Mouse (Mus musculus): ENCODE data around the gene Gm17067. TPM values are rescaled to one million over a fixed set of nuclear protein-coding genes. Genes with fewer than 3 reads are reported as not detected.
A peak's percentile ranks its signal among the peaks of the same experiment; 100 is the strongest.
"Not testable (repeated sequence)": the region's sequence is repeated elsewhere in the genome, so short reads cannot be mapped to it uniquely, and the experiment has no call there.

Gm17067 gene
- total RNA-seq (2021) = under 1 TPM in 1 of 2 experiments, not detected in 1; 0.20 TPM
- long read RNA-seq, experiment 1 = 0 reads
- long read RNA-seq, experiment 2 = 0 reads

GRCm38 (mm10) chr7:42726917-42727316, at the start of gene Gm17067:
Gm17067 (minus strand) TSS chr7:42727017.
- DNase-seq = not testable (repeated sequence)

GRCm38 (mm10) chr7:42749836-42750235, 23.0 kb upstream of the Gm17067 start:
- no peak for DNase-seq

GRCm38 (mm10) chr7:42738536-42739210, 11.9 kb upstream of the Gm17067 start:
- no peak for DNase-seq

GRCm38 (mm10) chr7:42693251-42693650, 33.6 kb downstream of the Gm17067 start:
- peak in 1 of 2 experiments; percentile 3 for DNase-seq

- DNase-seq = peak; percentile 88
These were observed 34.3 kb downstream of the Gm17067 start, which contains the start of gene Zfp975 for GRCm38 (mm10) chr7:42692362-42693158. Zfp975 (minus strand) TSS chr7:42692742.

GRCm38 (mm10) chr7:42680081-42680480, 46.7 kb downstream of the Gm17067 start:
- not testable (repeated sequence) for DNase-seq

GRCm38 (mm10) chr7:42679646-42680045, 47.2 kb downstream of the Gm17067 start:
- not testable (repeated sequence) for DNase-seq

GRCm38 (mm10) chr7:42660140-42660539, 66.7 kb downstream of the Gm17067 start:
- DNase-seq = peak in 1 of 2 experiments; percentile 12

Other genes with a start within 250 kb of the Gm17067 start
- 10 to 100 TPM; 10.9 to 13.1 TPM for gene Zfp141, start 221.3 kb downstream of the Gm17067 start, total RNA-seq (2021)
- not detected for gene Gm21028, start 148.4 kb downstream of the Gm17067 start, total RNA-seq (2021)
- gene Zfp977, start 134.5 kb downstream of the Gm17067 start, total RNA-seq (2021) = under 1 TPM; 0.70 to 0.95 TPM
- gene Zfp976, start 84.4 kb downstream of the Gm17067 start, total RNA-seq (2021) = 1 to 10 TPM; 3.8 to 4.9 TPM
- gene Zfp975, start 34.3 kb downstream of the Gm17067 start, total RNA-seq (2021) = 1 to 10 TPM; 4.6 to 5.6 TPM
- gene Vmn2r62, start 66.5 kb upstream of the Gm17067 start, total RNA-seq (2021) = not detected
- under 1 TPM; 0.13 to 0.16 TPM for gene Gm2381, start 140.2 kb upstream of the Gm17067 start, total RNA-seq (2021)
- gene Vmn2r63, start 206.8 kb upstream of the Gm17067 start, total RNA-seq (2021) = not detected